Mouse (Mus musculus): Measurements from ENCODE around the gene Cadm3. TPM values are rescaled to one million over a fixed set of nuclear protein-coding genes. Genes with fewer than 3 reads are reported as not detected.

The Cadm3 gene
- total RNA-seq, 1 experiment from 2014 or later, result 1.8 TPM

GRCm38 (mm10) chr1:173364125-173364800 is 3.2 kb downstream of the Cadm3 start:
- ATAC-seq (replicated peaks in 1 of 2; ENCODE audit: insufficient read depth in 1 of 2, low FRiP score in 2 of 2, low TSS enrichment in 1 of 2, low read depth in 1 of 2, poor library complexity in 2 of 2, severe bottlenecking in 2 of 2), result no peak

- ATAC-seq (replicated peaks in 1 of 2; ENCODE audit: insufficient read depth in 1 of 2, low FRiP score in 2 of 2, low TSS enrichment in 1 of 2, low read depth in 1 of 2, poor library complexity in 2 of 2, severe bottlenecking in 2 of 2), result no peak
Observed at GRCm38 (mm10) chr1:173363436-173363835, 4.1 kb downstream of the Cadm3 start.

- peak; percentile 75 to 85 for ATAC-seq (replicated peaks in 1 of 2; ENCODE audit: insufficient read depth in 1 of 2, low FRiP score in 2 of 2, low TSS enrichment in 1 of 2, low read depth in 1 of 2, poor library complexity in 2 of 2, severe bottlenecking in 2 of 2)
Observed at GRCm38 (mm10) chr1:173361651-173362050, 5.8 kb downstream of the Cadm3 start.

GRCm38 (mm10) chr1:173359590-173360290 is 7.8 kb downstream of the Cadm3 start:
- no peak for ATAC-seq (replicated peaks in 1 of 2; ENCODE audit: insufficient read depth in 1 of 2, low FRiP score in 2 of 2, low TSS enrichment in 1 of 2, low read depth in 1 of 2, poor library complexity in 2 of 2, severe bottlenecking in 2 of 2)

GRCm38 (mm10) chr1:173357799-173358198 is 9.7 kb downstream of the Cadm3 start:
- no peak for ATAC-seq (replicated peaks in 1 of 2; ENCODE audit: insufficient read depth in 1 of 2, low FRiP score in 2 of 2, low TSS enrichment in 1 of 2, low read depth in 1 of 2, poor library complexity in 2 of 2, severe bottlenecking in 2 of 2)

- ATAC-seq (replicated peaks in 1 of 2; ENCODE audit: insufficient read depth in 1 of 2, low FRiP score in 2 of 2, low TSS enrichment in 1 of 2, low read depth in 1 of 2, poor library complexity in 2 of 2, severe bottlenecking in 2 of 2), result no peak
Observed at GRCm38 (mm10) chr1:173356699-173357098, 10.8 kb downstream of the Cadm3 start.

- no peak for ATAC-seq (replicated peaks in 1 of 2; ENCODE audit: insufficient read depth in 1 of 2, low FRiP score in 2 of 2, low TSS enrichment in 1 of 2, low read depth in 1 of 2, poor library complexity in 2 of 2, severe bottlenecking in 2 of 2)
Observed at GRCm38 (mm10) chr1:173355107-173355846, 12.2 kb downstream of the Cadm3 start.

GRCm38 (mm10) chr1:173350372-173350957 is 17.0 kb downstream of the Cadm3 start, which contains the start of gene Aim2:
Aim2 (plus strand) TSS chr1:173350879.
- ATAC-seq (replicated peaks in 1 of 2; ENCODE audit: insufficient read depth in 1 of 2, low FRiP score in 2 of 2, low TSS enrichment in 1 of 2, low read depth in 1 of 2, poor library complexity in 2 of 2, severe bottlenecking in 2 of 2), result no peak

GRCm38 (mm10) chr1:173349946-173350345 is 17.5 kb downstream of the Cadm3 start:
- ATAC-seq (replicated peaks in 1 of 2; ENCODE audit: insufficient read depth in 1 of 2, low FRiP score in 2 of 2, low TSS enrichment in 1 of 2, low read depth in 1 of 2, poor library complexity in 2 of 2, severe bottlenecking in 2 of 2), result peak; percentile 84 to 89

GRCm38 (mm10) chr1:173349192-173349591 is 18.3 kb downstream of the Cadm3 start:
- no peak for ATAC-seq (replicated peaks in 1 of 2; ENCODE audit: insufficient read depth in 1 of 2, low FRiP score in 2 of 2, low TSS enrichment in 1 of 2, low read depth in 1 of 2, poor library complexity in 2 of 2, severe bottlenecking in 2 of 2)

- no peak for ATAC-seq (replicated peaks in 1 of 2; ENCODE audit: insufficient read depth in 1 of 2, low FRiP score in 2 of 2, low TSS enrichment in 1 of 2, low read depth in 1 of 2, poor library complexity in 2 of 2, severe bottlenecking in 2 of 2)
Observed at GRCm38 (mm10) chr1:173348527-173348926, 19.0 kb downstream of the Cadm3 start.

- no peak for ATAC-seq (replicated peaks in 1 of 2; ENCODE audit: insufficient read depth in 1 of 2, low FRiP score in 2 of 2, low TSS enrichment in 1 of 2, low read depth in 1 of 2, poor library complexity in 2 of 2, severe bottlenecking in 2 of 2)
Observed at GRCm38 (mm10) chr1:173345112-173345511, 22.4 kb downstream of the Cadm3 start.

GRCm38 (mm10) chr1:173343934-173344333 is 23.6 kb downstream of the Cadm3 start:
- ATAC-seq (replicated peaks in 1 of 2; ENCODE audit: insufficient read depth in 1 of 2, low FRiP score in 2 of 2, low TSS enrichment in 1 of 2, low read depth in 1 of 2, poor library complexity in 2 of 2, severe bottlenecking in 2 of 2), result no peak

GRCm38 (mm10) chr1:173342425-173342824 is 25.1 kb downstream of the Cadm3 start:
- no peak for ATAC-seq (replicated peaks in 1 of 2; ENCODE audit: insufficient read depth in 1 of 2, low FRiP score in 2 of 2, low TSS enrichment in 1 of 2, low read depth in 1 of 2, poor library complexity in 2 of 2, severe bottlenecking in 2 of 2)

- peak; percentile 79 to 80; a peak in 3 of 4 replicates for ATAC-seq (replicated peaks in 1 of 2; ENCODE audit: insufficient read depth in 1 of 2, low FRiP score in 2 of 2, low TSS enrichment in 1 of 2, low read depth in 1 of 2, poor library complexity in 2 of 2, severe bottlenecking in 2 of 2)
Observed at GRCm38 (mm10) chr1:173339543-173339942, 28.0 kb downstream of the Cadm3 start.

- ATAC-seq (replicated peaks in 1 of 2; ENCODE audit: insufficient read depth in 1 of 2, low FRiP score in 2 of 2, low TSS enrichment in 1 of 2, low read depth in 1 of 2, poor library complexity in 2 of 2, severe bottlenecking in 2 of 2), result no peak
Observed at GRCm38 (mm10) chr1:173337008-173337407, 30.5 kb downstream of the Cadm3 start.

GRCm38 (mm10) chr1:173335903-173336302 is 31.6 kb downstream of the Cadm3 start:
- no peak for ATAC-seq (replicated peaks in 1 of 2; ENCODE audit: insufficient read depth in 1 of 2, low FRiP score in 2 of 2, low TSS enrichment in 1 of 2, low read depth in 1 of 2, poor library complexity in 2 of 2, severe bottlenecking in 2 of 2)

Data from hematopoietic stem cell, adult 5-6 weeks (primary cell).